Mouse (Mus musculus) left cerebral cortex, postnatal 4 days (tissue): ENCODE measurements around the gene Dlg5. TPM values are rescaled to one million over a fixed set of nuclear protein-coding genes. Genes with fewer than 3 reads are reported as not detected.

Source experiments
- DNase-seq: peaks from one replicate; pipeline ENCODE4 v3.0.0-alpha.2; 2022
- intact Hi-C: fragments of 180-260 bp; cut with DNase I; formaldehyde crosslinking; loops from one replicate; pipeline ENCODE4 v1.15.1; 2025
- total RNA-seq, 2 experiments: library from RNA; stranded (reverse); gene quantifications; 2 replicates each; pipeline ENCODE4 v1.2.3; 2021

Dlg5 gene
- total RNA-seq, 2 experiments from 2014 or later: 81.9 to 94.0 TPM

- DNase-seq: no peak
- intact Hi-C loops: loop anchor here (10.0 kb wide), 1 partner anchor 55 kb away; no protein-coding TSS in a partner anchor
Measured at GRCm38 (mm10) chr14:24239651-24240050, 6.1 kb downstream of the Dlg5 start.

GRCm38 (mm10) chr14:24235954-24236353 is 9.8 kb downstream of the Dlg5 start:
- intact Hi-C loops: no loop called here
- DNase-seq: no peak

- intact Hi-C loops: no loop called here
- no peak for DNase-seq
Measured at GRCm38 (mm10) chr14:24234411-24234810, 11.3 kb downstream of the Dlg5 start.

- no peak for DNase-seq
- intact Hi-C loops: no loop called here
Measured at GRCm38 (mm10) chr14:24232641-24233633, 12.8 kb downstream of the Dlg5 start.

- intact Hi-C loops: no loop called here
- DNase-seq: no peak
Measured at GRCm38 (mm10) chr14:24228549-24228948, 17.2 kb downstream of the Dlg5 start.

- intact Hi-C loops: no loop called here
- no peak for DNase-seq
Measured at GRCm38 (mm10) chr14:24227015-24227414, 18.7 kb downstream of the Dlg5 start.

- DNase-seq: no peak
- intact Hi-C loops: no loop called here
Measured at GRCm38 (mm10) chr14:24226344-24226743, 19.4 kb downstream of the Dlg5 start.

- no peak for DNase-seq
- intact Hi-C loops: no loop called here
Measured at GRCm38 (mm10) chr14:24222759-24223158, 23.0 kb downstream of the Dlg5 start.

GRCm38 (mm10) chr14:24222273-24222672 is 23.4 kb downstream of the Dlg5 start:
- no peak for DNase-seq
- intact Hi-C loops: no loop called here

GRCm38 (mm10) chr14:24217362-24217722 is 28.4 kb downstream of the Dlg5 start:
- no peak for DNase-seq
- intact Hi-C loops: no loop called here

GRCm38 (mm10) chr14:24216678-24217361 is 28.9 kb downstream of the Dlg5 start:
- intact Hi-C loops: no loop called here
- no peak for DNase-seq

GRCm38 (mm10) chr14:24216064-24216463 is 29.7 kb downstream of the Dlg5 start:
- intact Hi-C loops: no loop called here
- no peak for DNase-seq

GRCm38 (mm10) chr14:24214436-24214835 is 31.3 kb downstream of the Dlg5 start:
- intact Hi-C loops: no loop called here
- peak; percentile 36 for DNase-seq

- intact Hi-C loops: no loop called here
- no peak for DNase-seq
Measured at GRCm38 (mm10) chr14:24213336-24213735, 32.4 kb downstream of the Dlg5 start.

GRCm38 (mm10) chr14:24212861-24213260 is 32.9 kb downstream of the Dlg5 start:
- intact Hi-C loops: no loop called here
- no peak for DNase-seq

GRCm38 (mm10) chr14:24207360-24207752 is 38.4 kb downstream of the Dlg5 start:
- no peak for DNase-seq
- intact Hi-C loops: no loop called here

GRCm38 (mm10) chr14:24206736-24207359 is 38.9 kb downstream of the Dlg5 start:
- intact Hi-C loops: no loop called here
- no peak for DNase-seq

- intact Hi-C loops: no loop called here
- DNase-seq: no peak
Measured at GRCm38 (mm10) chr14:24206314-24206713, 39.4 kb downstream of the Dlg5 start.

GRCm38 (mm10) chr14:24205281-24205871 is 40.3 kb downstream of the Dlg5 start:
- intact Hi-C loops: no loop called here
- DNase-seq: peak; percentile 59

GRCm38 (mm10) chr14:24203210-24203609 is 42.5 kb downstream of the Dlg5 start:
- intact Hi-C loops: no loop called here
- no peak for DNase-seq

GRCm38 (mm10) chr14:24200771-24201170 is 44.9 kb downstream of the Dlg5 start:
- no peak for DNase-seq
- intact Hi-C loops: no loop called here
